Mouse (Mus musculus) CH12.LX (cell line): ENCODE results near the gene Larp4b. TPM values are rescaled to one million over a fixed set of nuclear protein-coding genes. Genes with fewer than 3 reads are reported as not detected.

Source experiments
- DNase-seq: peaks from one replicate; pipeline ENCODE4 v3.0.0-alpha.2; 2013; ENCODE audit errors: extremely low read depth
- H3K27ac ChIP-seq: 2 replicates; pipeline ENCODE4 v1.5.1; 2012; ENCODE audit warnings: low read depth, mild to moderate bottlenecking, control low read depth, moderate library complexity; ENCODE audit not compliant: insufficient read depth
- H3K27me3 ChIP-seq: replicated peaks from 2 replicates; pipeline ENCODE3; 2012; ENCODE audit warnings: inconsistent platforms
- H3K36me3 ChIP-seq, 2 experiments: replicated peaks in 1 of 2; 2 replicates each; pipeline versions ENCODE3 to v1.6.1; 2012; ENCODE audit warnings: inconsistent platforms in 1 of 2, low read length in 1 of 2, mild to moderate bottlenecking in 1 of 2, mixed read lengths in 1 of 2, moderate library complexity in 1 of 2; ENCODE audit not compliant: control insufficient read depth in 1 of 2, insufficient read depth in 1 of 2
- H3K4me1 ChIP-seq, 2 experiments: 2 replicates each; pipeline ENCODE4 v1.6.1; 2012; ENCODE audit warnings: inconsistent platforms in 1 of 2, moderate library complexity in 1 of 2; ENCODE audit not compliant: insufficient read depth in 2 of 2, control insufficient read depth in 1 of 2
- H3K4me2 ChIP-seq: 2 replicates; pipeline ENCODE4 v1.6.1; 2012; ENCODE audit warnings: low read depth, mild to moderate bottlenecking, control low read depth; ENCODE audit not compliant: poor library complexity, insufficient read depth, severe bottlenecking
- H3K4me3 ChIP-seq, 3 experiments: fragments of 150-350 bp in 1 of 3; sonication (generic) in 1 of 3; replicated peaks in 1 of 3; 2 replicates each; pipeline versions ENCODE3 to v1.5.1; 2011 to 2012; ENCODE audit warnings: low read depth in 2 of 3, low read length in 2 of 3, mild to moderate bottlenecking in 2 of 3, moderate library complexity in 2 of 3, control low read depth in 1 of 3, improper control_type of control experiment in 1 of 3, inconsistent platforms in 1 of 3, mixed read lengths in 1 of 3; ENCODE audit not compliant: poor library complexity in 1 of 3
- H3K79me2 ChIP-seq: replicated peaks from 2 replicates; pipeline ENCODE4 v1.6.1; 2012; ENCODE audit warnings: mild to moderate bottlenecking, moderate library complexity; ENCODE audit not compliant: control insufficient read depth, poor library complexity, insufficient read depth, severe bottlenecking; ENCODE audit errors: extremely low read depth
- H3K9ac ChIP-seq: 2 replicates; pipeline ENCODE4 v1.6.1; 2012; ENCODE audit warnings: low read depth, mild to moderate bottlenecking, control low read depth, moderate library complexity; ENCODE audit not compliant: insufficient read depth
- H3K9me3 ChIP-seq: replicated peaks from 2 replicates; pipeline ENCODE3; 2012; ENCODE audit warnings: low read length, inconsistent platforms, mixed read lengths
- EP300 ChIP-seq: IDR thresholded peaks from 2 replicates; pipeline ENCODE4 v1.6.1; 2011; ENCODE audit warnings: low read length, improper control_type of control experiment
- ETS1 ChIP-seq: conservative IDR thresholded peaks from 2 replicates; pipeline ENCODE4 v1.6.1; 2012; ENCODE audit warnings: low read depth, mild to moderate bottlenecking, inconsistent platforms, low read length, improper control_type of control experiment, moderate library complexity
- JUN ChIP-seq: IDR thresholded peaks from 2 replicates; pipeline ENCODE4 v1.6.1; 2011; ENCODE audit warnings: low read depth, mild to moderate bottlenecking, low read length, improper control_type of control experiment, moderate library complexity; ENCODE audit not compliant: insufficient read depth
- JUND ChIP-seq: conservative IDR thresholded peaks from 2 replicates; pipeline ENCODE4 v1.6.1; 2011; ENCODE audit warnings: low read depth, low read length, improper control_type of control experiment
- MAFK ChIP-seq: IDR thresholded peaks from 2 replicates; pipeline ENCODE4 v1.6.1; 2011; ENCODE audit warnings: low read length, improper control_type of control experiment; ENCODE audit not compliant: insufficient replicate concordance
- MEF2A ChIP-seq: IDR thresholded peaks from 2 replicates; pipeline ENCODE4 v1.6.1; 2014; ENCODE audit warnings: low read depth, mild to moderate bottlenecking, inconsistent platforms, low read length, improper control_type of control experiment, borderline replicate concordance
- MXI1 ChIP-seq: IDR thresholded peaks from 2 replicates; pipeline ENCODE4 v1.6.1; 2011; ENCODE audit warnings: mild to moderate bottlenecking, low read depth, low read length, improper control_type of control experiment
- POLR2A ChIP-seq: IDR thresholded peaks from 2 replicates; pipeline ENCODE4 v1.6.1; 2011; ENCODE audit warnings: low read depth, mild to moderate bottlenecking, improper control_type of control experiment, low read length
- RAD21 ChIP-seq: IDR thresholded peaks from 2 replicates; pipeline ENCODE4 v1.6.1; 2011; ENCODE audit warnings: low read depth, mild to moderate bottlenecking, low read length, improper control_type of control experiment, moderate library complexity
- SIN3A ChIP-seq: IDR thresholded peaks from 2 replicates; pipeline ENCODE4 v1.6.1; 2012; ENCODE audit warnings: low read length, improper control_type of control experiment, inconsistent platforms
- SMC3 ChIP-seq: IDR thresholded peaks from 2 replicates; pipeline ENCODE4 v1.6.1; 2011; ENCODE audit warnings: low read depth, low read length, improper control_type of control experiment
- TBP ChIP-seq: conservative IDR thresholded peaks from 2 replicates; pipeline ENCODE4 v1.6.1; 2011; ENCODE audit warnings: low read depth, low read length, improper control_type of control experiment
- UBTF ChIP-seq: IDR thresholded peaks from 2 replicates; pipeline ENCODE4 v1.6.1; 2012; ENCODE audit warnings: low read depth, mild to moderate bottlenecking, inconsistent platforms, low read length, improper control_type of control experiment, moderate library complexity
- USF2 ChIP-seq: conservative IDR thresholded peaks from 2 replicates; pipeline ENCODE4 v1.6.1; 2011; ENCODE audit warnings: low read depth, low read length, improper control_type of control experiment
- ZC3H11A ChIP-seq: IDR thresholded peaks from 2 replicates; pipeline ENCODE4 v1.6.1; 2012; ENCODE audit warnings: low read depth, mild to moderate bottlenecking, inconsistent platforms, low read length, improper control_type of control experiment
- ZKSCAN1 ChIP-seq: IDR thresholded peaks from 2 replicates; pipeline ENCODE4 v1.6.1; 2012; ENCODE audit warnings: low read depth, inconsistent platforms, low read length, improper control_type of control experiment, borderline replicate concordance
- ZMIZ1 ChIP-seq: IDR thresholded peaks from 2 replicates; pipeline ENCODE4 v1.6.1; 2012; ENCODE audit warnings: low read depth, mild to moderate bottlenecking, inconsistent platforms, low read length, improper control_type of control experiment
- ZNF384 ChIP-seq: IDR thresholded peaks from 2 replicates; pipeline ENCODE4 v1.6.1; 2012; ENCODE audit warnings: low read depth, low read length, improper control_type of control experiment, inconsistent platforms
- dilution Hi-C: fragments of 300-500 bp; cut with MboI; formaldehyde crosslinking; loops from 2 replicates; pipeline ENCODE4 v1.14.3; 2020; ENCODE audit warnings: low sequenced_read_pairs; ENCODE audit not compliant: extremely low pct_unique_long_range_greater_than_20kb, extremely low pct_ligation_motif_present
- in situ Hi-C: fragments of 300-500 bp; cut with MboI; formaldehyde crosslinking; loops from 3 replicates; pipeline ENCODE4 v1.14.3; 2019; ENCODE audit warnings: low sequenced_read_pairs, low pct_ligation_motif_present, low pct_unique_long_range_greater_than_20kb, mixed read lengths
- polyA plus RNA-seq: library from polyadenylated mRNA; unstranded; fragments of >175 nt; gene quantifications from 2 replicates; pipeline ENCODE4 v1.2.1, GENCODE M21; 2012; ENCODE audit warnings: low read depth; ENCODE audit not compliant: insufficient read length
- total RNA-seq, 2 experiments: library from RNA; depleted of rRNA; stranded (reverse); fragments of 300-350 nt in 1 of 2; fragments of >200 nt in 1 of 2; gene quantifications; 2 replicates each; pipeline ENCODE4 v1.2.3; 2012 to 2014

The Larp4b gene
- total and polyA plus RNA-seq, 3 experiments = 57.9 to 63.3 (median 58.3) TPM

DNA sequence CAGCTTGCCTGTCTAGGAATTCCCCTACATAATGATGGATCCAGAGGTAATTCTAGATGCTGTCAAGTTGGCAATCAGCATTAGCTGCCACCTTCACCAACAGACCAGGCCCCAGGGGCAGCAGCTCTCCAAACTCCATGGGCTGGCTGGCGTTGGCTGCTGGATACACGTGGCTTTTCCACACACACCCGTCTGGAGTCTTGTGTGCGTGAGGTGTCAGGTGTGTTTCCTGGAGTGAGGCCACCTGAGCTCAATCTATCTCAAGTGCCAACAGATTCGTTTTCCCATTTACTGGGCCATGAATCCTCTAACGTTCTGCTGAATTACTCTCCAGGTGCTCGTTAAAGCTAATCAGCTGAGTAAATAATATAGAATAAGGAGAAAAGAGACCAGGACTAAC is 93.5 kb downstream of the Larp4b start:
- no peak for TF ChIP-seq EP300
- TF ChIP-seq RAD21 = no peak
- TF ChIP-seq SMC3 = no peak
- TF ChIP-seq ZNF384 = no peak
- TF ChIP-seq JUN = no peak
- no peak for TF ChIP-seq UBTF
- TF ChIP-seq ETS1 = no peak
- no peak for TF ChIP-seq MEF2A
- no peak for TF ChIP-seq ZKSCAN1
- no peak for TF ChIP-seq JUND
- no peak for TF ChIP-seq TBP
- no peak for TF ChIP-seq MXI1
- TF ChIP-seq ZMIZ1 = no peak
- dilution Hi-C loops = no loop called here
- in situ Hi-C loops = loop anchor here (10.0 kb wide), 1 partner anchor 448 kb away; no protein-coding TSS in a partner anchor

DNA sequence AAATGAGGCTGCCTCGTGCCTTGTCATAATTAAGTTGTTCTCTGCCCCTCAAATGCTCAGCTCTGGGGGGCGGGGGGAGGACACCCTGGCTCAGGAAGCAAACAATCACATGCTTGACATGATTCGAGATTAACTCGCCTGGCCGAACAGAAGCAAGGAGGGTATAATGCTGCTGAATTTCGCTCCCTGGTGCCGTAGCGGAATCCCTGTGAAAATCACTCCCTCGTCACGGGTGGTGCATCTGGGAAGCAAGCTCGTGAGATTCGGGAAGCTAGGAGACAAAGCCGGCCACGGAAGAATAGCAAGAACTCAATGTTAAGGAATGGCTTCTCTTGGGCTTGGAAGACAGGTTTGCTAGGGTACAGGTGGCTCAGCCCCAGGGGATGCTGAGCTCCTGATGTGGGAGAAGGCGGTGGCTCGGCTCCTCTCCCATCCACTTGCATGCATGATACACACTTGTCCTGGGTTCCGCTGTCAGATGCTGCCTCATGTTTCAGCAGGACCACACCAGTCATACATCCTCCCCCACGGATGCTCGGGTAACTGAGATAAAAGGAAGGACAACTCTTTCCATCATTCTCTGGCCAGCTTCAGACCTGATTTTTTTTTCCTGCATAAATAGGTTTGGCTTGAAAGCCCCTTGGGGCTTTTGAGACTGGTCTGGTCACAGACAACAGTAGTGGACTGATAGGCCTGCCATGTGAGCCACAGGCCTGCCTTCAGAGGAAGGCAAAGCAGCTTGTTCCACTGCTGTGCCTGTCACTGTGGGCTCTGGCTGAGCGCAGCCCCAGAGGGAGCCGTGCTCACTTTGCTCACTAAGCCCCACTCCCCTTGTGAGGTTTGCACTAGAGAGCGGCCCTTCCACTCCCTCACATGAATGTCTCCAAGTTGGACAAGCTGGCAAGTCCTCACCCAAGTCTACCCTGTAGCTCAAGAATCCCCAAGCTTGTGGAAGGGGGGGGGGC is 94.2 kb downstream of the Larp4b start:
- H3K36me3 ChIP-seq = no peaks in the 10 kb centered on the region
- H3K9ac ChIP-seq = no peak overlapping the region
- H3K4me3 ChIP-seq = no peak overlapping the region
- H3K27ac ChIP-seq = no peak overlapping the region
- peaks cover 3 to 11% of the 10 kb centered on the region in 2 experiments; a peak in 2 of 4 replicates for H3K4me1 ChIP-seq
- DNase-seq = no peak
- TF ChIP-seq POLR2A (no peak), SMC3 (no peak), MAFK (no peak), ZC3H11A (no peak), USF2 (no peak), SIN3A (no peak)
- no peaks in the 10 kb centered on the region for H3K79me2 ChIP-seq
- H3K4me2 ChIP-seq = no peak overlapping the region
- H3K27me3 ChIP-seq = no peaks in the 10 kb centered on the region
- no peaks in the 10 kb centered on the region for H3K9me3 ChIP-seq
- in situ Hi-C loops (loop anchor here (10.0 kb wide), 1 partner anchor 447 kb away; no protein-coding TSS in a partner anchor), dilution Hi-C loops (no loop called here)

More for the DNA sequence above, 93.5 kb downstream of the Larp4b start:
- Histone ChIP-seq H3K27ac (no peak overlapping the region), H3K36me3 (no peaks in the 10 kb centered on the region), H3K79me2 (no peaks in the 10 kb centered on the region), H3K4me3 (no peak overlapping the region), H3K27me3 (no peaks in the 10 kb centered on the region), H3K4me2 (no peak overlapping the region), H3K9ac (no peak overlapping the region), H3K9me3 (no peaks in the 10 kb centered on the region), H3K4me1 (peaks cover 3 to 14% of the 10 kb centered on the region in 2 experiments; a peak in 2 of 4 replicates)
- no peak for DNase-seq
